Mouse (Mus musculus) CH12F3 (cell line): ENCODE measurements around the gene Susd3.

Experiments used
- in situ Hi-C: fragments of 300-500 bp; cut with MboI; formaldehyde crosslinking; loops from 2 replicates; pipeline ENCODE4 v1.14.3; 2020; ENCODE audit warnings: low sequenced_read_pairs

Gene Susd3

DNA sequence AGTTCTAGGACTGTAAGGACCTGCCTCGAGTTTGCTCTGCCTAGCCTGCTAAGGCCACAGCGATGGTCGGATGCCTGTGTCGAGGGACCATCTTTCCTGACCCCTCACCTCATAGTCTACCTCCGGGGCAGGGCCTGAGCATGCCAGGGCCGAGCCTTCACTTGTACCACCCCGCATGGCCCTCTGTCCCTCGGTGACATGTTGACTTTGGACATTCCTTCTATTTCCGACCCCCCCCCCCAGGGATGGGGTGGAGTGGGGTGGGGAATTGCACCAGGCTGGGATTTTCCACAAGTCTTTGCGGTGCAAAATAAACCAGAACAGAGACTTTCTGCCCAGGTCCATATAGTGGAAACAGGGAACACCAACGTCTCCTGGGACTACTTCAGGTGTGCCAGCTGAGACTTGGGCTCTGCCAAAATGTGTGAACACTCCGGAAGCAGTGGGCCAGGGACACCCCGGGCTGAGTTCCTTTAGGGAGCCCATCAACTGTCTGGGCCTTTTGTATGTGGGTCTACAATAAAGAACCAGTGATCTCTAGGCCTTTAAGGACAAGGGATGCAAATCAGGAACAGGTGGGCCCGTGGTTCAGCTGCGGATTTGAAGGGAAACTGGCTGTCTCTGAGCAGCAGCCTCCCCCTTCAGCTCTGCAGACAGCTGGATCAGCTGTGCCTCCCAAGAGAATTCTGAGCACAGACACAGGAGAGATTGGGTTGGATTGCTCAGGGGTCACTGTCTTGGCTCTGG lies 60.1 kb downstream of the Susd3 start:
- in situ Hi-C loops = no loop called here

DNA sequence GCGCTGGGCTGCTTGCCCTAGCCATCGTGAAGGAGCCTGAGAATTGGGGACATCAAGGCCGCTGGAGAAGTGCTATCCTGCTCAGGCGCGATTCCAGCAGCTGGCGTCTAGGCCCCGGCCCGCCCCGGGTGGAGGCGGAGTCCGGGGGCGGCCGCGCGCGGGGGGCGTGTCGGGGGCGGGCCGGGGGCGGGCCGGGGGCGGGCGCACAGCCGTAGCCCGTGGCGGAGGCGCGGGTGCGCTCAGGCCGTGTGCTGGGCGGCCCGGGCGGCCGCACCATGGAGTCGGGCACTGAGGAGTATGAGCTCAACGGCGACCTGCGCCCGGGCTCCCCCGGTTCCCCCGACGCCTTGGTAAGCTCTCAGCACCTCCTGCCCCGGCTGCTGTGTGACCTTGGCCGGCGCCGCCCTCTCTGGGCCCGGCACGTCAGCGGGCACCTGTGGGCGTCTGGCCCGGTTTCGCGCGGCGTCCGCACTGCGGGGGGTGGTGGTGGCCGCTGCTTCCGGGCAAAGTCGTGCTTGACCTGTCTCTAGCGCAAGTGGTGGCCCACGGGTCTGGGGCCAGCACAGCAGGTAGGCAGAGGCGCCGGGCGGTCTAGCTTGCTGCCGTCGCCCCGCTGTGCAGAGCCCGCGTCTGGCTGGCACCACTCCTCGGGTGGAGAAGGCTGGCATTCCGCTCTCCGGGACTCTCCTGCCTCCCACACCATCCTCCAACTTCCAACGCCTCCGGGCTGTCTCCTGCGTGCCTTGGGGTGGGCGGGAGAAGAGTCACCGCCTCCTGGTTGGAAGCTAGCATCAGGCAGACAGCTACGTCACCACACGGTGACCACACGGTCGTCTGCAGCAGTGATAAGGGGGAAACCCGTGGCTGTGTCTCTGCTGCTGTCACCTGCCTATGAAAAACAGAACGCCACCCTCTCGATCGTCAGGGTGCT lies 61.0 kb downstream of the Susd3 start, which contains the start of gene Ninj1:
Gene Ninj1 (plus strand): TSS at position 198 of the 931 bp plus-strand sequence.
- in situ Hi-C loops = no loop called here

DNA sequence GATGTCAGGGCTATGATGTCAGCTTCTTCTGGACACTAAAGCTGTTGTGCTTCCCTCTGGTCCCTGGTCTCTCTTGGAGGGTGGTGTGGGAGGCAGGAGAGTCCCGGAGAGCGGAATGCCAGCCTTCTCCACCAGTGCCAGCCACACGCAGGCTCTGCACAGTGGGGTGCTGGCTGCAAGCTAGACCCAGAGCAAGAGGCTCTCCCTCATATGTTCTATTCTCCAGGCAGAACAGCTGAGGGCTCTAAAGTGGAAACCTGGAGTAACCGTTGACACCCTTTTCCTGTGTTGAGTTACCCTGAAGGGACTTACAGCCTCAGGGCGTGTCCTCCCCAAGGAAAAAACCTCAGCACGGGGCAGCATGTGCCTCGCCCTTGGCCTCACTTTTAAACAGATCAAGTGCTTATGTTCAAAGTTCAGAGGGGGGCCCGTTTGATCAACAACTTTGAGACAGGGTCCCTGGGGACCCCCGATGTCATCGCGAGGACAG lies 61.7 kb downstream of the Susd3 start:
- in situ Hi-C loops = no loop called here

DNA sequence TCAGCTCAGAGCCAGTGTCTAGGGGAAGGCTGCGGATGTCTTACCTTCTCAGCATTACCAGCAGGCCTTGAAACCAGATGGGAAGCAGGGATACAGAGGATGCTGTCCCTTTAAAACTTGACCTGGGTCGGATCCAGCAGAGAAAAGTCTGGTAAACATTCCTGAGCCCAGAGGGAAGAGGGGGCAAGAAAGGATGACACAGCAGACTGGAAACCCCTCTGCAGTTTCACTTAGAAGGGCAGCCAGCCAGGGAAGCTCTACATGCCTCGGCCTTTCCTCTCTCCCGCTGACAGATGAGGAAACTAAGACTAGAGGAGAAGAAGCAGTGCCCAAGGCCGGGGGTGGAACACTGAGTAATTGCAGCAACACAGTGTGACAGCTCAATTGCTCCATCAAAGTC lies 64.9 kb downstream of the Susd3 start:
- in situ Hi-C loops = no loop called here

DNA sequence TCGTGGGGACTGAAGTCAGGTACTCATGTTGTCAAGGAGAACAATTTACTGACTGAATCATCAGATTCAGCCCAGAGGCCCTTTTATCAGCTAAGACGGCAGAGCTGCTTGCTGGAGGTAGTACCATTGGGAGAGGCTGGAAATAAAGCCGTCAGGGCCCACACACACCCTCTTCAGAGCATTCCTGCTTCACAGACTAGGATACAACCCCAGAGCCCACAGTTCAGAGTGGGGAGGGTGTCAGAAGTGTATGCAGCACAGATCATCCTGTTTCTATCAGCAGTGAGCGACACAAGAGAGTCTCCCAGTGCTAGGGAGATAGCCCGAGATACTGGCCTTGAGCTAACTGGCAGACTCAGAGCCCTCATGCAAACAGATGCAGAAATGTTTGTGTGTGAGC lies 65.3 kb downstream of the Susd3 start:
- in situ Hi-C loops = no loop called here

DNA sequence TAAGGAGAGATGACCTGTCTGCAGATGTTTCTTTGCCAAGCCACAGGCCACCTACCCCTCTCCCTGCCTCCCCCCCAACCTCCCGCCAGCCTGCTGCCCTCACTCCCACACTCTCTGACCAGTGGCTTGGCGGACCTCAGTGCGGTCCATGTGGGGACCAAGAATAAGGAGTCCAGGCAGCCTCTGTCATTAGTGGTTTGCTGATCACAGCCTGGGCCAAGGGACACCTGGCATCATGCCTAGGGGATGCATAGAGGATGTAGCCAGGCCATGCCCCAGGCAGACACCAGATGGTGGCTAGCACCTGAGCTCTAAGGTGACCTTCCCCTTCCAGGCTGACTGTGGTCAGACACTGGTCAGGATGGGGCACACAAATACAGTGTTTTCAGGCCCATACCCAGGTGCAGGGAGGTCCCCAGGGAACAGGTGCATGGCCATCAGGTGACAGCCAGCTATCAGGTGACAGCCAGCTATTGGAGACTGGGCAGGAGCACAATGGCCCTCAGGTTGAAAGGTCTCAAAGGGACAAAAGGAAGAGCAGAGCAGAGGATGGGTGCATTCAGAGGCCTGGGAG lies 67.0 kb downstream of the Susd3 start:
- in situ Hi-C loops = no loop called here

DNA sequence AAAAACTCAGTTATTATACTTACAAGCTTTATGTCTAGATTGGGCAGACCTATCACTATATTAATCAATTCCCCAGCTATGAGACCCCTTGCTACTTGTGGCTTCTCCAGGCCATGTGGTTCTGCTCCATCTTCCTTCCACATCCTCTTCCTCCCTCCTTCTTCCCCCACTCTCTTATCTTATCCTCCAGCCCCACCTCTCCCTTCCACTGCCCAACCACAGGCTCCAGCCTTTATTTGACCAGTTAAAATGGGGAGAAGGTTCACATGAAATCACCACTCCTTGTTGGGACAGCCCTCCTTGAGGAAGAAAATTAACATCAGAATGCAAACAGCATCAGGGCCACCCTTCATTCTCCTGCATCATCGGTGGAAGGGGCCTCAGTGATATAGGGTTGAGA lies 67.8 kb downstream of the Susd3 start:
- in situ Hi-C loops = no loop called here
